Mouse (Mus musculus) midbrain, embryonic 13.5 days (tissue): ENCODE data around the gene Plcg2. TPM values are rescaled to one million over a fixed set of nuclear protein-coding genes. Genes with fewer than 3 reads are reported as not detected.

Experiments used
- ATAC-seq: fragments of 200-750 bp; cut with Nextera tagmentation; 2 replicates; pipeline ENCODE4 v1.8.0; 2017; ENCODE audit warnings: mild to moderate bottlenecking, moderate TSS enrichment, moderate library complexity
- H3K27ac ChIP-seq: fragments of 300-500 bp; sonication (generic); 2 replicates; pipeline ENCODE4 v1.5.1; 2015; ENCODE audit warnings: inconsistent platforms, mild to moderate bottlenecking, moderate library complexity
- H3K27me3 ChIP-seq: fragments of 300-500 bp; sonication (generic); 2 replicates; pipeline ENCODE4 v1.6.1; 2015; ENCODE audit warnings: mild to moderate bottlenecking, inconsistent platforms
- H3K36me3 ChIP-seq: fragments of 300-500 bp; sonication (generic); 2 replicates; pipeline ENCODE4 v1.6.1; 2015; ENCODE audit warnings: mild to moderate bottlenecking, inconsistent platforms
- H3K4me1 ChIP-seq: fragments of 300-500 bp; sonication (generic); replicated peaks from 2 replicates; pipeline ENCODE4 v1.6.1; 2015; ENCODE audit warnings: inconsistent platforms
- H3K4me2 ChIP-seq: fragments of 300-500 bp; sonication (generic); replicated peaks from 2 replicates; pipeline ENCODE4 v1.6.1; 2015; ENCODE audit warnings: moderate library complexity, mild to moderate bottlenecking, inconsistent platforms
- H3K4me3 ChIP-seq: fragments of 300-500 bp; sonication (generic); replicated peaks from 2 replicates; pipeline ENCODE4 v1.5.1; 2015; ENCODE audit warnings: mild to moderate bottlenecking, inconsistent platforms
- H3K9ac ChIP-seq: fragments of 300-500 bp; sonication (generic); replicated peaks from 2 replicates; pipeline ENCODE4 v1.6.1; 2015; ENCODE audit warnings: mild to moderate bottlenecking, inconsistent platforms
- H3K9me3 ChIP-seq: fragments of 300-500 bp; sonication (generic); 2 replicates; pipeline ENCODE4 v1.6.1; 2016; ENCODE audit warnings: mild to moderate bottlenecking, inconsistent platforms
- WGBS: fragments of 180-500 bp; shearing (Covaris S2); methylation state at CpG from one replicate; pipeline ENCODE4 v1.1.7; 2015; 5-methylcytosine and 5-hydroxymethylcytosine counted together
- polyA plus RNA-seq: library from polyadenylated mRNA; unstranded; fragments of >200 nt; fragmentation: Nextera tagmentation; extraction: Ambion mirVana; gene quantifications from 2 replicates; pipeline ENCODE4 v1.2.1, GENCODE M21; 2015

Gene Plcg2
- polyA plus RNA-seq, 1 experiment from 2014 or later: 0.90 TPM

GRCm38 (mm10) chr8:117562445-117563014 lies 64.4 kb downstream of the Plcg2 start:
- H3K36me3 ChIP-seq: no peaks in the 10 kb centered on the region
- H3K9ac ChIP-seq: no peak overlapping the region
- H3K4me3 ChIP-seq: no peak overlapping the region; the same call in 1 of the 2 replicates
- no peaks in the 10 kb centered on the region for H3K9me3 ChIP-seq
- 27% methylated on average over 16 of the region's 16 CpGs for WGBS
- no peak for ATAC-seq
- H3K27me3 ChIP-seq: peaks cover 13% of the 10 kb centered on the region
- peak overlapping the region; percentile 33 for H3K4me2 ChIP-seq
- H3K27ac ChIP-seq: no peak overlapping the region
- no peaks in the 10 kb centered on the region for H3K4me1 ChIP-seq

GRCm38 (mm10) chr8:117569409-117569808 lies 71.3 kb downstream of the Plcg2 start:
- no peak overlapping the region for H3K4me3 ChIP-seq
- ATAC-seq: no peak
- no peak overlapping the region for H3K9ac ChIP-seq
- no peaks in the 10 kb centered on the region for H3K27me3 ChIP-seq
- H3K27ac ChIP-seq: no peak overlapping the region
- WGBS: 34% methylated on average over 5 of the region's 5 CpGs
- no peaks in the 10 kb centered on the region for H3K4me1 ChIP-seq
- H3K9me3 ChIP-seq: no peaks in the 10 kb centered on the region
- no peaks in the 10 kb centered on the region for H3K36me3 ChIP-seq
- H3K4me2 ChIP-seq: no peak overlapping the region

- WGBS: 61% methylated on average over 9 of the region's 9 CpGs
Measured at GRCm38 (mm10) chr8:117576291-117576785, 78.2 kb downstream of the Plcg2 start.

GRCm38 (mm10) chr8:117577059-117577458 lies 79.0 kb downstream of the Plcg2 start:
- Histone ChIP-seq H3K27ac (no peak overlapping the region), H3K4me2 (no peak overlapping the region), H3K9me3 (no peaks in the 10 kb centered on the region), H3K9ac (no peak overlapping the region), H3K4me3 (no peak overlapping the region), H3K36me3 (no peaks in the 10 kb centered on the region), H3K4me1 (no peaks in the 10 kb centered on the region), H3K27me3 (no peaks in the 10 kb centered on the region)
- WGBS: 85% methylated on average over 6 of the region's 6 CpGs
- no peak for ATAC-seq

More at GRCm38 (mm10) chr8:117576291-117576785, 78.2 kb downstream of the Plcg2 start:
- Histone ChIP-seq H3K27ac (no peak overlapping the region), H3K9ac (no peak overlapping the region), H3K4me2 (no peak overlapping the region), H3K27me3 (no peaks in the 10 kb centered on the region), H3K4me1 (no peaks in the 10 kb centered on the region), H3K4me3 (no peak overlapping the region), H3K9me3 (no peaks in the 10 kb centered on the region), H3K36me3 (no peaks in the 10 kb centered on the region)
- no peak for ATAC-seq

- no peak overlapping the region for H3K4me2 ChIP-seq
- H3K27ac ChIP-seq: no peak overlapping the region
- no peak overlapping the region for H3K9ac ChIP-seq
- 59% methylated on average over 10 of the region's 10 CpGs for WGBS
- no peaks in the 10 kb centered on the region for H3K36me3 ChIP-seq
- no peaks in the 10 kb centered on the region for H3K27me3 ChIP-seq
- no peak overlapping the region for H3K4me3 ChIP-seq
- no peak for ATAC-seq
- H3K4me1 ChIP-seq: no peaks in the 10 kb centered on the region
- H3K9me3 ChIP-seq: no peaks in the 10 kb centered on the region
Measured at GRCm38 (mm10) chr8:117577883-117578282, 79.8 kb downstream of the Plcg2 start.

GRCm38 (mm10) chr8:117578856-117579255 lies 80.8 kb downstream of the Plcg2 start:
- H3K36me3 ChIP-seq: no peaks in the 10 kb centered on the region
- no peaks in the 10 kb centered on the region for H3K27me3 ChIP-seq
- 88% methylated on average over 6 of the region's 6 CpGs for WGBS
- no peak overlapping the region for H3K4me3 ChIP-seq
- no peak overlapping the region for H3K9ac ChIP-seq
- no peaks in the 10 kb centered on the region for H3K4me1 ChIP-seq
- no peak overlapping the region for H3K27ac ChIP-seq
- no peaks in the 10 kb centered on the region for H3K9me3 ChIP-seq
- H3K4me2 ChIP-seq: no peak overlapping the region
- no peak for ATAC-seq

GRCm38 (mm10) chr8:117593862-117594261 lies 95.8 kb downstream of the Plcg2 start:
- no peak overlapping the region for H3K4me2 ChIP-seq
- H3K27ac ChIP-seq: no peak overlapping the region
- H3K27me3 ChIP-seq: no peaks in the 10 kb centered on the region
- no peaks in the 10 kb centered on the region for H3K36me3 ChIP-seq
- H3K9ac ChIP-seq: no peak overlapping the region
- H3K9me3 ChIP-seq: no peaks in the 10 kb centered on the region
- H3K4me3 ChIP-seq: no peak overlapping the region
- 91% methylated on average over 5 of the region's 5 CpGs for WGBS
- no peaks in the 10 kb centered on the region for H3K4me1 ChIP-seq
- ATAC-seq: no peak

GRCm38 (mm10) chr8:117595001-117595400 lies 96.9 kb downstream of the Plcg2 start:
- no peak overlapping the region for H3K4me2 ChIP-seq
- H3K27me3 ChIP-seq: no peaks in the 10 kb centered on the region
- no peaks in the 10 kb centered on the region for H3K9me3 ChIP-seq
- H3K36me3 ChIP-seq: no peaks in the 10 kb centered on the region
- H3K27ac ChIP-seq: no peak overlapping the region
- no peak overlapping the region for H3K9ac ChIP-seq
- no peaks in the 10 kb centered on the region for H3K4me1 ChIP-seq
- 88% methylated on average over 2 of the region's 2 CpGs for WGBS
- no peak overlapping the region for H3K4me3 ChIP-seq
- ATAC-seq: no peak

- H3K4me3 ChIP-seq: no peak overlapping the region
- no peaks in the 10 kb centered on the region for H3K4me1 ChIP-seq
- WGBS: 92% methylated on average over 5 of the region's 5 CpGs
- no peak overlapping the region for H3K4me2 ChIP-seq
- H3K27me3 ChIP-seq: no peaks in the 10 kb centered on the region
- H3K9ac ChIP-seq: no peak overlapping the region
- no peaks in the 10 kb centered on the region for H3K36me3 ChIP-seq
- ATAC-seq: no peak
- no peak overlapping the region for H3K27ac ChIP-seq
- no peaks in the 10 kb centered on the region for H3K9me3 ChIP-seq
Measured at GRCm38 (mm10) chr8:117596777-117597176, 98.7 kb downstream of the Plcg2 start.

- Histone ChIP-seq H3K4me3 (no peak overlapping the region), H3K4me1 (peaks cover 3% of the 10 kb centered on the region; the same call in 1 of the 2 replicates), H3K9me3 (no peaks in the 10 kb centered on the region), H3K27me3 (no peaks in the 10 kb centered on the region), H3K4me2 (no peak overlapping the region), H3K9ac (no peak overlapping the region), H3K27ac (no peak overlapping the region), H3K36me3 (no peaks in the 10 kb centered on the region)
- ATAC-seq: no peak
- 69% methylated on average over 13 of the region's 13 CpGs for WGBS
Measured at GRCm38 (mm10) chr8:117600839-117601238, 102.7 kb downstream of the Plcg2 start.

- WGBS: 75% methylated on average over 12 of the region's 12 CpGs
- Histone ChIP-seq H3K27ac (peak overlapping the region; percentile 45; the same call in 1 of the 2 replicates), H3K36me3 (no peaks in the 10 kb centered on the region)
Measured at GRCm38 (mm10) chr8:117604101-117604500, 106.0 kb downstream of the Plcg2 start.

GRCm38 (mm10) chr8:117604671-117605070 lies 106.6 kb downstream of the Plcg2 start:
- Histone ChIP-seq H3K27ac (peak overlapping the region; percentile 45; the same call in 1 of the 2 replicates), H3K27me3 (no peaks in the 10 kb centered on the region), H3K9me3 (no peaks in the 10 kb centered on the region), H3K4me2 (no peak overlapping the region), H3K9ac (no peak overlapping the region), H3K4me1 (peaks cover 3% of the 10 kb centered on the region; the same call in 1 of the 2 replicates), H3K36me3 (no peaks in the 10 kb centered on the region), H3K4me3 (no peak overlapping the region)
- 85% methylated on average over 14 of the region's 14 CpGs for WGBS
- ATAC-seq: no peak

More at GRCm38 (mm10) chr8:117604101-117604500, 106.0 kb downstream of the Plcg2 start:
- H3K9ac ChIP-seq: no peak overlapping the region
- no peak overlapping the region for H3K4me3 ChIP-seq
- H3K4me1 ChIP-seq: peaks cover 3% of the 10 kb centered on the region; the same call in 1 of the 2 replicates
- no peaks in the 10 kb centered on the region for H3K9me3 ChIP-seq
- ATAC-seq: peak; percentile 45; the same call in 1 of the 2 replicates
- no peak overlapping the region for H3K4me2 ChIP-seq
- H3K27me3 ChIP-seq: no peaks in the 10 kb centered on the region

- H3K9me3 ChIP-seq: no peaks in the 10 kb centered on the region
- H3K4me3 ChIP-seq: no peak overlapping the region
- no peak overlapping the region for H3K9ac ChIP-seq
- no peak overlapping the region for H3K4me2 ChIP-seq
- H3K36me3 ChIP-seq: no peaks in the 10 kb centered on the region
- no peak overlapping the region for H3K27ac ChIP-seq
- 90% methylated on average over 8 of the region's 8 CpGs for WGBS
- no peaks in the 10 kb centered on the region for H3K27me3 ChIP-seq
- H3K4me1 ChIP-seq: peaks cover 3% of the 10 kb centered on the region; the same call in 1 of the 2 replicates
- ATAC-seq: no peak
Measured at GRCm38 (mm10) chr8:117605201-117605600, 107.1 kb downstream of the Plcg2 start.
